Mouse (Mus musculus) C2C12 (cell line): ENCODE results near the gene Slc25a38. TPM values are rescaled to one million over a fixed set of nuclear protein-coding genes. Genes with fewer than 3 reads are reported as not detected.

Experiments
- H3K27me3 ChIP-seq: one replicate; pipeline ENCODE4 v1.6.1; 2011; ENCODE audit not compliant: control insufficient read depth, insufficient read depth, insufficient read length
- H3K36me3 ChIP-seq: one replicate; pipeline ENCODE4 v1.6.1; 2011; ENCODE audit not compliant: control insufficient read depth, insufficient read depth
- H3K4me3 ChIP-seq: one replicate; pipeline ENCODE4 v1.5.1; 2011; ENCODE audit warnings: mild to moderate bottlenecking, control low read depth; ENCODE audit not compliant: poor library complexity, insufficient read depth, severe bottlenecking
- H3K79me2 ChIP-seq: one replicate; pipeline ENCODE4 v1.6.1; 2011; ENCODE audit not compliant: control insufficient read depth, insufficient read depth
- H3K79me3 ChIP-seq: one replicate; pipeline ENCODE4 v1.6.1; 2011; ENCODE audit warnings: low read depth, control low read depth
- H3ac ChIP-seq: one replicate; pipeline ENCODE3; 2011; ENCODE audit warnings: low read depth; ENCODE audit not compliant: control insufficient read depth, insufficient read length
- CEBPB ChIP-seq: IDR thresholded peaks from one replicate; pipeline ENCODE4 v1.6.1; 2011; ENCODE audit warnings: low read depth, mild to moderate bottlenecking, control low read depth, moderate library complexity
- CTCF ChIP-seq: IDR thresholded peaks from one replicate; pipeline ENCODE4 v1.5.1; 2011; ENCODE audit not compliant: control insufficient read depth, insufficient read depth, insufficient read length
- FOSL1 ChIP-seq: IDR thresholded peaks from one replicate; pipeline ENCODE4 v1.8.0; 2011; ENCODE audit warnings: mild to moderate bottlenecking, low read length; ENCODE audit not compliant: poor library complexity, insufficient read depth, severe bottlenecking
- MAX ChIP-seq: IDR thresholded peaks from one replicate; pipeline ENCODE4 v1.6.1; 2011; ENCODE audit warnings: mild to moderate bottlenecking, control low read depth
- MYOD1 ChIP-seq: IDR thresholded peaks from one replicate; pipeline ENCODE4 v1.6.1; 2011; ENCODE audit warnings: low read depth; ENCODE audit not compliant: control insufficient read depth, insufficient read length
- MYOG ChIP-seq: IDR thresholded peaks from one replicate; pipeline ENCODE4 v1.6.1; 2011; ENCODE audit not compliant: control insufficient read depth, insufficient read length; ENCODE audit errors: extremely low read depth
- USF1 ChIP-seq: IDR thresholded peaks from one replicate; pipeline ENCODE4 v1.6.1; 2011; ENCODE audit warnings: low read depth, mild to moderate bottlenecking, control low read depth, moderate library complexity
- polyA plus RNA-seq: library from polyadenylated mRNA; unstranded; fragments of >200 nt; fragmentation: generic; extraction: Trizol; gene quantifications from one replicate; pipeline ENCODE4 v1.2.1, GENCODE M21; 2012; ENCODE audit warnings: missing spikeins

Gene Slc25a38
- polyA plus RNA-seq, 1 experiment = 17.1 TPM

- H3ac ChIP-seq = no peak overlapping the region
- H3K27me3 ChIP-seq = peaks cover 10% of the 10 kb centered on the region
- no peaks in the 10 kb centered on the region for H3K36me3 ChIP-seq
- H3K4me3 ChIP-seq = no peak overlapping the region
- no peaks in the 10 kb centered on the region for H3K79me3 ChIP-seq
- no peaks in the 10 kb centered on the region for H3K79me2 ChIP-seq
- TF ChIP-seq MYOG = no peak
- TF ChIP-seq FOSL1 = no peak
- TF ChIP-seq CEBPB = no peak
- TF ChIP-seq USF1 = no peak
- TF ChIP-seq MAX = no peak
- no peak for TF ChIP-seq MYOD1
- no peak for TF ChIP-seq CTCF
Observed at GRCm38 (mm10) chr9:120081967-120082366, 28.2 kb upstream of the Slc25a38 start.

GRCm38 (mm10) chr9:120082691-120083090, 27.5 kb upstream of the Slc25a38 start:
- TF ChIP-seq USF1 (no peak), CEBPB (no peak), FOSL1 (no peak), MYOD1 (no peak), MYOG (no peak), MAX (no peak), CTCF (no peak)
- Histone ChIP-seq H3K36me3 (no peaks in the 10 kb centered on the region), H3ac (no peak overlapping the region), H3K4me3 (no peak overlapping the region), H3K27me3 (peaks cover 10% of the 10 kb centered on the region), H3K79me3 (no peaks in the 10 kb centered on the region), H3K79me2 (no peaks in the 10 kb centered on the region)

- H3K4me3 ChIP-seq = no peak overlapping the region
- no peaks in the 10 kb centered on the region for H3K36me3 ChIP-seq
- H3K79me2 ChIP-seq = no peaks in the 10 kb centered on the region
- TF ChIP-seq FOSL1 (no peak), MYOD1 (no peak), USF1 (no peak), CEBPB (no peak), MYOG (no peak), MAX (no peak), CTCF (no peak)
- H3K27me3 ChIP-seq = peaks cover 10% of the 10 kb centered on the region
- H3K79me3 ChIP-seq = no peaks in the 10 kb centered on the region
- H3ac ChIP-seq = no peak overlapping the region
Observed at GRCm38 (mm10) chr9:120083158-120083894, 26.8 kb upstream of the Slc25a38 start.

- H3K36me3 ChIP-seq = no peaks in the 10 kb centered on the region
- TF ChIP-seq CTCF = no peak
- no peak for TF ChIP-seq FOSL1
- TF ChIP-seq USF1 = no peak
- TF ChIP-seq CEBPB = no peak
- no peak for TF ChIP-seq MAX
- no peak overlapping the region for H3K4me3 ChIP-seq
- peaks cover 10% of the 10 kb centered on the region for H3K27me3 ChIP-seq
- no peak overlapping the region for H3ac ChIP-seq
- H3K79me2 ChIP-seq = no peaks in the 10 kb centered on the region
- H3K79me3 ChIP-seq = no peaks in the 10 kb centered on the region
Observed at GRCm38 (mm10) chr9:120084406-120084805, 25.8 kb upstream of the Slc25a38 start.

- H3ac ChIP-seq = no peak overlapping the region
- H3K4me3 ChIP-seq = no peak overlapping the region
- no peaks in the 10 kb centered on the region for H3K79me3 ChIP-seq
- TF ChIP-seq USF1 (no peak), MYOG (no peak), MYOD1 (no peak), MAX (no peak), CTCF (no peak), CEBPB (no peak), FOSL1 (no peak)
- no peaks in the 10 kb centered on the region for H3K79me2 ChIP-seq
- H3K36me3 ChIP-seq = no peaks in the 10 kb centered on the region
- H3K27me3 ChIP-seq = no peaks in the 10 kb centered on the region
Observed at GRCm38 (mm10) chr9:120089125-120089524, 21.0 kb upstream of the Slc25a38 start.

GRCm38 (mm10) chr9:120091086-120091485, 19.1 kb upstream of the Slc25a38 start:
- TF ChIP-seq FOSL1 (no peak), CEBPB (no peak), MAX (no peak), CTCF (no peak), MYOD1 (no peak), MYOG (no peak), USF1 (no peak)
- Histone ChIP-seq H3ac (no peak overlapping the region), H3K79me2 (no peaks in the 10 kb centered on the region), H3K4me3 (no peak overlapping the region), H3K79me3 (no peaks in the 10 kb centered on the region), H3K27me3 (no peaks in the 10 kb centered on the region), H3K36me3 (no peaks in the 10 kb centered on the region)
